Mouse (Mus musculus): ENCODE results near the gene Cyp8b1.

GRCm38 (mm10) chr9:121865425-121866008 lies 50.6 kb downstream of the Cyp8b1 start:
- no peak for TF ChIP-seq POLR2A (IDR thresholded peaks at IDR 0.05; ENCODE audit: borderline replicate concordance, control insufficient read depth, low read depth, low read length)
- TF ChIP-seq CTCF (IDR thresholded peaks at IDR 0.05; ENCODE audit: control insufficient read depth, insufficient read depth, low read length), result no peak
